Mouse (Mus musculus) brain, embryonic 18.5 days (tissue): Measurements from ENCODE around the gene Kazn.

Source experiments
- DNase-seq: peaks from one replicate; pipeline ENCODE4 v3.0.0-alpha.2; 2012; ENCODE audit warnings: low read depth, low spot score

Gene Kazn

DNA sequence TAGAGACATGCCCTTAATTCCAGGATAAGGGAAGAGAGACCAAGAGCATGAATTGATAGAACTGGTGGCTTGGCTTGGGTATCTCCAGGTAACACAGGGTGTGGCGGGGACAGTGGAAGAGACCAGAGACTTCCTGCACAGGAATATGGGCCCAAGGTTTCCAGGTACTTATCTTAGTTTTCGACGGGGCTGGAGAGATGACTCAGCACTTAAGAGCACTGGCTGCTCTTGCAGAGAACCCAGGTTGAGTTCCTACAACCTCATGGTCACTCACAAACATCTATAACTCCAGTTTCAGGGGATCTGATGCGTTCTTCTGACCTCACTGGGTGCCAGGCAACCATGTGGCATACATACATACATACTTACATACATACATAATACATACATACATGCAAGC lies 3.0 kb upstream of the Kazn start:
- DNase-seq, result no peak

GRCm38 (mm10) chr4:142240874-142241273 lies 1.7 kb upstream of the Kazn start:
- DNase-seq, result no peak

DNA sequence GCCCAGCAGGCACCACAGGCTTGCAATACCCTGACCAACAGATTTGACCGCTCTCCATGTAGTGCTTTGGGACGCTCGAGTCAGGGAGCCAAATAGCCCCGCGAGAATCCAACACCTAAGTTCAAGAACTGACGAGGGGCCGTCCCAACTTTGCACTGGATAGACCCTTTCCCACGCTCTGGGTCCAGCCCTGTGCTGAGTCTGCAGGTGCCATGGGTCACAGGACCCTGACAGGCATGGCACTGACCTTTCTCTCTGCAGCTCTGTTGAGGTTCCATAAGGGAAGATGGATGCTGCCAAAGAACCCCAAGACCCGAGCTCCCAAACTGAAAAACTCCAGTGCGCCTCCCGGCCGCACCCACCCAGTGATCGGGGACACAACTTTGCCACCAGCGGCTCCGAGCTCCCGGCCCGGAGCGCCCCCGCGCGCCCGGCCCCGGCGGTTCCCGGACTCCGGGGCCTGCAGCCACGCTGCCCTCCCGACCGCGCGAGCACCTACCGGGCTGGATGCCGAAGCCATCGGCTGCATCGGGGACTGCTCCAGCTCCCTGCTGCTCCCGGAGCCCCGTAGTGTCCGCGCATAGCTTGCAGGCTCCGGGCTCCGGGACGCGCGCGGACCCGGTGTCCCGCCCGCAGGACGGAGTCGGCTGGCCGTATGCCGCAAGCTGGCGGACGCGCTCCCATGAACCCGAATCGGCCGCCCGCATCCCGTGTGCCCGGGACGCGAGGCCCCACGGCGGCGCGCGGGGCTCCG lies 538 bp downstream of the Kazn start:
- no peak for DNase-seq

DNA sequence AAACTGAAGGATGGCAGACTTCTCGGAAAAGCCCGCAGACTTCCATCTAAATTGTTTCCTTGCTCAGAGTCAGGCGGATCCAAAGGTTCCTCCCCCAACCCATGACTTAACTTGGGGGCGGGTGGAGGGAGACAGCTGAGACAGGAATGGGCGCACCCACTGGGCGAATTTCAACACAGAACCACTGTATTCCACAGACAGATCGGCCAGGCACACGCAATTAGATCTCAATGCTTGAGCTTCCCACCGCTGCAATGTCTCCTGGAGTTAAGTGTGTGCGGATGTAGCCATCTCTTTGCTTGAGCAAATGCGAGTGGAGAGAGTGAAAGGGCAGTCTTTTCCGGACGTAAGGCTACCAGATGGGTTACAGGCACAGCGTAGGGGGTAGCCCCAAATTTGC lies 1.2 kb downstream of the Kazn start:
- no peak for DNase-seq

- no peak for DNase-seq
These were observed 2.5 kb downstream of the Kazn start for GRCm38 (mm10) chr4:142236681-142237080.

DNA sequence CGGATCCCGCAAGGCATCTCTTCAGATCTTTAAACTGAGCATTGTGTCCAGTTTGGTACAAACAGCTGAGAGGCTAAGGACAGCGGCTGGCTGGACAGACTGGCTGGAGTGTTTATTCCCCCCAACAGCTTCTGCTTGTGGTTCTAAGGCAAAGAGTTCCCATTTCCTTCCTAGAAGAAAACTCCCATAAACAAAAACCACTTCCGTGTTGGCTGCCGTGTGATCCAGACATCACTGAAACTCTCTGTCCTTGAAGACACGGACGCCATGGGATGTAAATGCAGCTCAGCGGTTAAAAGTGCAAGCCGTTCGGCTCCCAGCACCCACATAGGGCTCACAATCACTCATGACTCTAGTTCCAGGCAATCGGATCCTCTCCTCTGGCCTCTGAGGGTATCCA lies 3.8 kb downstream of the Kazn start:
- DNase-seq, result no peak

DNA sequence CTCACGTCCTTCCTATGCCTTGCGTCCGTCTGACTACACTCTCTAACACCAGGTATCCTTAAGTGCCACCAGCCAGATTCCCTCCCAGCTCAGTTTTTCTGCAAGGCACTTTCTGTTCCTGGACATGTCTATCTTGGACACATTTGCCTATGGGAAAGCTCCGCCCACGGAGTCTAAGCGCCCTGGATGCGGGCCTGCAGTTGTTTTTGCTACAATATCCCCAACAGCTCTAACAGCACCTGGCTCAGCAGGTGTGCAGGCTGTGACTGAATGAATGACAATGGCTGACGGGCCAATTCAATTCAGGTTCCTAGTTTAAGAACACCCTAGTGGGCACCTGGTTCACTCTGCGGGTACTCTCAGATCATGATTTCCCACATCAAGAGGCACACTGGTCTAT lies 4.4 kb downstream of the Kazn start:
- no peak for DNase-seq

DNA sequence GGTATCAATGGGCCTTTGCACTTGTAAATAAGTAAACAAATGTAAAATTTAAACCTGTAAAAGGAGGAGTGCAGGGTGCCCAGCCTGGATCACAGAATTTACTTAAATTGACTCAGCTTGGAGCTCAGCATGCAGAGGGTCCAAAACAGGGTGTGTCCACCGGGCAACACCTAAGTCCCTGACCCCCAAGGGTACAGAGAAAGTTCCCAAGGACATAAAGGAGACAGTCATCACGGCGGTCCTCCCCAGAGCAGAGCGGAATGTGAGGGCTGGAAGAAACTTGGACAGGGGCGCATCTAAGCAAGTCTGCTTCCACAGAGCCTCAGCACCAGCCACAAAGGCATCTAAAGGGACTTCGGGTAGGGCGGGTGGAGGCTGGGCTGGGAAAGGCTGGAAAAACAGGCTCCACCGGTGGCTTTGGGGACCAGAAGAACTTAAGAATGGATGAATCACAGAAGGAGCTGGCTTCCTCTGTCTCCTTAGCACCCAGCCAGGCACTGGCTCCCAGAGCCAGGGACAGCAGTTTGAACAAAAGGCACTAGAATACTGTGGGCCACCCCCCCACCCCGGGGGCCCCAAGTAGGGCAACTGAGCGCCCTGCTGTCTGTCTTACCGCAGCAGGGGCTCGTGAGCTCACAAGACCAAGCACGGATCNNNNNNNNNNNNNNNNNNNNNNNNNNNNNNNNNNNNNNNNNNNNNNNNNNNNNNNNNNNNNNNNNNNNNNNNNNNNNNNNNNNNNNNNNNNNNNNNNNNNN lies 10.2 kb downstream of the Kazn start:
- no peak for DNase-seq

GRCm38 (mm10) chr4:142223898-142224645 lies 15.1 kb downstream of the Kazn start:
- no peak for DNase-seq

GRCm38 (mm10) chr4:142222385-142222784 lies 16.8 kb downstream of the Kazn start:
- no peak for DNase-seq

DNA sequence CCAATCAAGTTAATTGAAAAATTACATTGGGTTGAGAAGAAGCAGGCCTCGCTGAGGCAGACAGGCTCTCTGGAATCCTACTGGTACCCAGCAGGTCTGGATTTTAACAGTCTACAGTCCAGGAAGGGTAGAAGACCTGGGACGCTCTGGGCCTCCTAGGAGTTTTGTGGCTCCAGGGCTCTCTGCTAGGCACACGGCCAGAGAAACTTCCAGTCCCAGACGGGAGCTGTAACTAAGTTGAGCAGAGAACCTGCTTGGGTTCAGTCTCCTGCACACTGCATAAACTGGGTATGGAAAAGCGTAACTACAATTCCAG lies 17.5 kb downstream of the Kazn start:
- DNase-seq, result no peak

GRCm38 (mm10) chr4:142221025-142221756 lies 18.0 kb downstream of the Kazn start:
- DNase-seq, result no peak

DNA sequence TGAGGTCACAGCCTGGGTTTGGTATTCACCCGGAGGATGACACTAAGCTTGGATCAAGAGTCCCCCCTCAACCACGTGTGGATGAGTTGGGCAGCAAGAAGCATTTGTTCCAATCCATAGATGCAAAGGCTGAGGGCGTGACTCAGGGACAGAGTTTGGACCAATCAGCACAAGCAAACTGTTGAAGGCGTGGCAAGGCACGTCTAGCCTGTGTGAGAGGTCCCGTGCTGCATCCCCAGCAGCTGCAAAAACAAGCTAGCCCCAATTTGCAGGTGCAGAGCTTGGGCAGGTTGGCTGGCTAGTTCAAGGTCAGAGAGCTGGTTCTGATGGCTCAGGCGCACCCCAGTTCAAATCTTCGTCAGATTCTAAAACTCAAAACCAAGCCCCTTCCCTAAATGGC lies 20.2 kb downstream of the Kazn start:
- no peak for DNase-seq

DNA sequence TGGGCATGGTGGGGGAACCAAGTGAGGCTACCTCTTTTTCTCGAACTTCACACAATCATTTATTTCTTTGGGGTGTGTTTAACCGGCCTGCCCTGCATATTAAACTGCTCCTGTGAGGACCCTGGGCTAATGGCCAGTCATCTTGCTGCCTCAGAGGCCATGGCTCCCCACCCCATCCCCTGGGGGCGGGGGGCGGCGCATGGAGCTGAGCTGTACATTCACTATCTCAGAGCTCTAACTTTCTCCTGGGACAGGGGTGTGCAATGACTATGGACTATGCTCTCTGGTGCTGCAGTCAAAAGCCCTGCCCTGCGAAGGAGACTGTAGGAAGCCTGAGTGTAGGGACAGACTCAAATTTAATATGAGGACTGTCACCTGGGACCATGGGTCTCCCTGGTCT lies 22.2 kb downstream of the Kazn start:
- DNase-seq, result no peak

DNA sequence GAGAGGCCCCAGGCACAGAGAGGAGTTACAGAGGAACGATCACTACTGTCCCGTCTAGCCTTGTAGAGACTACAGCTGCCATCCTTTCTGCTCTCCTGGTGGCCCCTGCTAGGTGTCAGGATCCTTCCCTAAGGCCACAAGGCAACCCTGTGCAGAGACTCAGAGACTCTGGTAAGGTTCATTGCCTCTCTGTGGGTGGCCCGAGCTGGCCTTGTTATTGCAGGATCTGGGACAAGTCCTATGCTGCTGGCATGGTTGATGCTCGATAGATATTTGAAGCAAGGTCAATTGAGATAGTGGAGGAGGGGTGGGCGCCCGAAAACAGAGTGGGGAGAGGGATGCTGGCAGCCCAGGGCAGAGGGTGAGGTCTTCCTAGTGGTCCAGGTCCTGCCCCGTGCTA lies 23.4 kb downstream of the Kazn start:
- DNase-seq, result no peak

- no peak for DNase-seq
These were observed 24.7 kb downstream of the Kazn start for GRCm38 (mm10) chr4:142214532-142214931.

DNA sequence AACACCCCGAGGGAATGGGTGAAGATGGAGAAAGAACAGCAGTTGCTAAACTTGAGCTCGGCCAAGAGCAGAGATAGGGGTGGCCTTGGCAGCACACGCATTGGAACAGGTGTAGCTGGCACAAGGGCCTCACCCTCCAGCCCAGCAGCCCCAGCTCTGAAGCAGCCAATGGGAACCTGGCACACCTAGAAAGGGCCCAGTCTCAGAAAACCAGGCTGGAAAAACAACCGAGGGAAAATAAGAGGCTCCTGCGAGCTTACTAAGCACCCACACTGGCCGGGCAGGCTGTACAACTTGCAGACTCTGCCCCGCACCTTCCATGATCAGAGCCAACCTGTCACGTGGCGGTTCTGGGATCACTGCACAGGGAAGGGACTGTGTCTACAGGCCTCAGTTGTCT lies 26.8 kb downstream of the Kazn start:
- no peak for DNase-seq

DNA sequence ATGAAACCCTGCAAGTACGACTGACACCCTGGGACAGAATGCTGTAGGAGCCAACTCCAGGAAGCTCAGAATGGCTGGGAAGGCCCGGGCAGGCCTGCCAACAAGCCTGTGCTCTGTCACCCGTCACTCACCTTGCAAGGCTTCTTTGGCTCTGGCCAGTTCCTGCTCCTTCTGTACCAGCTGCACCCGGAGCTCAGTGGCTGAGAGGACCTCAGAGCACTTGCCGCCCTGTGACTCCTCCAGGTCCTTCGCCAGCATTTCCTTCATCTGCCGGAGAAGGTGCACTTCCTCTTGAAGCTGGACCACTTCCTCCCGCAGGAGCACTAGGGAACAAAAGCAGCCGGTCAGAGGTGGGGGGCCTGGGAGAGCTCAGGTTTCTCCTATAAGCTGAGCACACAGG lies 29.3 kb downstream of the Kazn start:
- no peak for DNase-seq

DNA sequence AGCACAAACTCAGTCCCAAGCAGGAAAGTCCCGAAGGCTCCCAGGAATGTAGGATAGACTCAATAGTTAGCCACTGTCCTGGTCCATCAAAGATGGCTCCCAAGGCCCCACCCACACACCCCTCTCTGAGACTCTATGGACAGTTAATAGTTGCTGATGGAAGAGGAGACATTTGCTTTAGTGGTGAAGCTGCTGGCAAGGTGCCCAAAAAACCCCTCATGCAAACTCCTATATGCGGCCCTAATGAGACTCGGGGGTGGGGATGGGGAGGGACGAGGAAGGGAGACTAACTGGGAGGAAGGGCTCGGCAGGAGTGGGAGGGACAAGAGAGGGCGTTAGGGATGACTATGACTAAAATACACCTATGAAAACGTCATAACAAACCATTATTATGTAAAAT lies 29.7 kb downstream of the Kazn start:
- DNase-seq, result no peak

DNA sequence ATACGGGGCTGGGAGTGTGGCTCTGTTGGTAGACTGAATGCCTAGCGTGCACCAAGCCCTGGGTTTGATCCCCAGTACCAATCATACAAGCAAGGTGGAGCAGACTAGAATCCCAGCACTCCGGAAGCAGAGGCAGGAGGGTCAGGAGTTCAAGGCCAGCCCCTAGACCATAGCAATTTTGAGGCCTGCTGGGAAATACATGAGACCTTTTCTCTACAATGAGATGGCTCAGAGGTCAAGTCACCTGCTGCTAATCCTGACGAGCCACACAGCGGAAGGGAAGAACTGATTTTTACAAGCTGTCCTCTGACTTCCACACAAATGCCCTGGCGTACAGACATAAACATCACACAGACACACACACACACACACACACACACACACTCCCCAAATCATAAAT lies 33.5 kb downstream of the Kazn start:
- DNase-seq, result no peak

GRCm38 (mm10) chr4:142196626-142197025 lies 42.6 kb downstream of the Kazn start:
- DNase-seq, result no peak

DNA sequence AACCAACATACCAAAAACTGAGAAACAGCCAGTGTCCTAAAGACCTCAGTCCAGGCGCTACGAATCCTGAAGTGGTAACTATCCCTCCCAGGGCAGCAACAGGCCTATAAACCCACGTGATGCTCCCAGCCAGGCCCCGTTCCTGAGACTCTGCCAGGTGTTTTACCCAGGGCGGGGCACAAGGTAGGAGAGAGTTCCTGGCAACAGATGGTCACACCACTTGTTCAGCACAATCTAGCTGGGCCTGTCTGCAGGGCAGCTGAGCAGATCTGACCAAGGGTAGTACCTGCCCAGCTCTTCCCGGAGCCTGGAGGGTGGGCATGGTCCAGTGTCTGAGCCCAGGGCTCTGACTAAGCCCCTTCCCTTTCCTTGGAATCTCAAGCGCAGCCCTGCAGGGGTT lies 45.4 kb downstream of the Kazn start:
- no peak for DNase-seq
